Mouse (Mus musculus) hindbrain, embryonic 15.5 days (tissue): ENCODE results near the gene Aff4. TPM values are rescaled to one million over a fixed set of nuclear protein-coding genes. Genes with fewer than 3 reads are reported as not detected.
"Not testable (repeated sequence)": the region's sequence is repeated elsewhere in the genome, so short reads cannot be mapped to it uniquely, and the experiment has no call there.

Experiments
- ATAC-seq: fragments of 200-750 bp; cut with Nextera tagmentation; 2 replicates; pipeline ENCODE4 v1.8.0; 2017; ENCODE audit warnings: low read depth, moderate number of reproducible peaks, moderate TSS enrichment; ENCODE audit not compliant: low FRiP score
- H3K27ac ChIP-seq: fragments of 300-500 bp; sonication (generic); replicated peaks from 2 replicates; pipeline ENCODE4 v1.5.1; 2015; ENCODE audit warnings: mild to moderate bottlenecking, inconsistent platforms
- H3K27me3 ChIP-seq: fragments of 300-500 bp; sonication (generic); 2 replicates; pipeline ENCODE4 v1.6.1; 2015; ENCODE audit warnings: control low read depth, inconsistent platforms
- H3K36me3 ChIP-seq: fragments of 300-500 bp; sonication (generic); 2 replicates; pipeline ENCODE4 v1.6.1; 2015; ENCODE audit warnings: control low read depth, inconsistent platforms
- H3K4me1 ChIP-seq: fragments of 300-500 bp; sonication (generic); replicated peaks from 2 replicates; pipeline ENCODE4 v1.6.1; 2015; ENCODE audit warnings: control low read depth, inconsistent platforms
- H3K4me2 ChIP-seq: fragments of 300-500 bp; sonication (generic); 2 replicates; pipeline ENCODE4 v1.6.1; 2015; ENCODE audit warnings: moderate library complexity, mild to moderate bottlenecking, inconsistent platforms
- H3K4me3 ChIP-seq: fragments of 300-500 bp; sonication (generic); 2 replicates; pipeline ENCODE4 v1.5.1; 2015; ENCODE audit warnings: mild to moderate bottlenecking, inconsistent platforms
- H3K9ac ChIP-seq: fragments of 300-500 bp; sonication (generic); 2 replicates; pipeline ENCODE4 v1.6.1; 2015; ENCODE audit warnings: inconsistent platforms
- H3K9me3 ChIP-seq: fragments of 300-500 bp; sonication (generic); 2 replicates; pipeline ENCODE4 v1.6.1; 2016; ENCODE audit warnings: control low read depth, inconsistent platforms
- WGBS: fragments of 180-500 bp; shearing (Covaris S2); methylation state at CpG from one replicate; pipeline ENCODE4 v1.1.7; 2015; 5-methylcytosine and 5-hydroxymethylcytosine counted together
- polyA plus RNA-seq: library from polyadenylated mRNA; unstranded; fragments of >200 nt; fragmentation: Nextera tagmentation; extraction: Ambion mirVana; gene quantifications from 2 replicates; pipeline ENCODE4 v1.2.1, GENCODE M21; 2015

Gene Aff4
- polyA plus RNA-seq, 1 experiment from 2014 or later, result 43.9 TPM

DNA sequence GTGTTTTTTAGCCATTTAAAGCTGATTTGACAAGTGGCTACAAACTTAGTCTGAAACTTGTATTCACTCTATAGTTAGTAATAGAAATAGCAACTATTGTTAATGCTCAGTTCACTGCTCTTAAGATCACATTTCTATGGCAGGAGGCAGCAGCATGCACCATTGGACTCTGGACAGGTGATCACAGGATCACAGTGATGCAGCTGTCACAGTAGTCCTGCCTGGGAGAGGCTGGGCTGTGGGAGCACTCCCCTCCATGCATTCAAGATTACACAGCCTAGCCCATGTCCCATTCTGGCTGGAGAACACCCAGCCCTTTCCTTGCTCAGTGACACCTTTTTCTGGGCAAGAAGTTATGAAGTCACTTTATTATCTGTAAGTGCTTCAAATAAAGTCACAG is 67.4 kb downstream of the Aff4 start:
- no peaks in the 10 kb centered on the region for H3K9me3 ChIP-seq
- no peak overlapping the region for H3K4me3 ChIP-seq
- no peak for ATAC-seq
- H3K4me2 ChIP-seq, result no peak overlapping the region
- H3K27me3 ChIP-seq, result no peaks in the 10 kb centered on the region
- no peak overlapping the region for H3K27ac ChIP-seq
- peaks cover 71% of the 10 kb centered on the region for H3K36me3 ChIP-seq
- no peaks in the 10 kb centered on the region for H3K4me1 ChIP-seq
- no peak overlapping the region for H3K9ac ChIP-seq

DNA sequence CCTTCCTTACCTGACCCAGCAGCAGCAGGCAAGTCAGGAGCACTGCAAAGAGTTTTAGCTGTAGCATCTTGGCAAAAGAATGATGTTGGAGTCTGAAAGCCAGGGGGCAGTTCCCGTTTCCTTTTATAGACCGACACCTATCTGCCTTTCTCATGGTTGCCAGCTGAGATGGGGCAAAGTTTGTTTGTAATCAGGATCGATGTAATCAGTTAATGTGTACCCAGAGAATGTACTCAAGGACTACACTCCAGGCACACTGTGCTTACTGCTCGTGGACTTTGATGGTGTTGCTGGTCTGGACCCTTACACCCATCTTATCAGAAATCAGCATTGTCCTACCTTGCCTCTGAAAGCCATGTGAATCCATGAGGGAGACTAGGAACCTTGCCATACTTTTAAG is 72.4 kb downstream of the Aff4 start, which contains the start of gene Leap2:
Gene Leap2 (minus strand): TSS at position 135 of the 400 bp plus-strand sequence.
- H3K27ac ChIP-seq, result no peak within 1 kb of the TSS
- H3K27me3 ChIP-seq, result no peaks in the 10 kb centered on the region
- ATAC-seq, result no peak
- H3K36me3 ChIP-seq, result peaks cover 28% of the 10 kb centered on the region
- H3K4me2 ChIP-seq, result no peak within 1 kb of the TSS
- no peaks in the 10 kb centered on the region for H3K9me3 ChIP-seq
- H3K4me3 ChIP-seq, result no peak within 1 kb of the TSS
- no peaks in the 10 kb centered on the region for H3K4me1 ChIP-seq
- 95% methylated on average over 4 of the region's 4 CpGs for WGBS
- H3K9ac ChIP-seq, result no peak within 1 kb of the TSS

DNA sequence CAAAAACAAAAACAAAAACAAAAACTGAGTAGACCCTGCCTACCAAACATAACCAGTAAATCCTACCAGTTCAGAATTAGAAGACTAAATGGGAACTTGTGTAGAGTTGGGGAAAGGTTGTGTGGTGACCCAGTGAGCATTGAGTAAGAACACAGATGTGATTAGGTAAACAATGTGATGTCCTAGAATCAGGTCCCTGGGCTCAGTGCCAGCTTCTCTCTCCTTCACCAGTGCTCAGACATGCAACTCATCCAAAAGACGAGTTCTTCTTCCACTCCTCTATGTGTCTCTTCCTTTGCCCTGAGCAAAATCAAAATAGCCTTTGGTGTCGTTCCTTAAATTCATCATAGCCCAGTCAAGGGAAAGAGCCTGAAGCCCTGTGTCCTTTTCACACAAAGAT is 74.2 kb downstream of the Aff4 start:
- no peak overlapping the region for H3K9ac ChIP-seq
- no peaks in the 10 kb centered on the region for H3K9me3 ChIP-seq
- no peak overlapping the region for H3K27ac ChIP-seq
- WGBS, result 74% methylated on average over 2 of the region's 2 CpGs
- no peak overlapping the region for H3K4me2 ChIP-seq
- H3K4me3 ChIP-seq, result no peak overlapping the region
- H3K36me3 ChIP-seq, result peaks cover 22% of the 10 kb centered on the region
- H3K27me3 ChIP-seq, result no peaks in the 10 kb centered on the region
- ATAC-seq, result no peak
- H3K4me1 ChIP-seq, result peaks cover 9% of the 10 kb centered on the region

DNA sequence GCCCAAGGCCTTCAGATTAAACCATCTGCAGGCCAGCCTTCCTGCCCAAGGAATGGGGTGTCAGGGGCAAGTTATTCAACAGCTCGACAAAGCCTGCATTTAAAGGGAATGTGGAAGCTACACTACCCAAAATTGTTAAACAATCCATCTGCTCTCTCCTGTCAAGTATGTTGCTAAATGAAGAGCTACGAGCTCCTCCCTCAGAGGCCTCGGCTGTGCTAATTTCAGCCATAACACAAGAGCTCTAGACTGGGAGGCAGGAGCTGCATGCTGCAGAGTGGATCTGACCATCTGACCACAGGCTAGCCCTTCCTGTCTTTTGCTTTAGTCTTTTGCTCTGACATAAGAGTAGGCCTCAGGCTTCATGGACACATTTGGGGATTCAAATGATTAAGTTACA is 74.6 kb downstream of the Aff4 start:
- Histone ChIP-seq H3K4me3 (no peak overlapping the region), H3K4me1 (peaks cover 12% of the 10 kb centered on the region), H3K9ac (no peak overlapping the region), H3K27ac (no peak overlapping the region), H3K9me3 (no peaks in the 10 kb centered on the region), H3K4me2 (no peak overlapping the region), H3K27me3 (no peaks in the 10 kb centered on the region), H3K36me3 (peaks cover 18% of the 10 kb centered on the region)
- WGBS, result 72% methylated on average over 3 of the region's 3 CpGs
- ATAC-seq, result no peak

DNA sequence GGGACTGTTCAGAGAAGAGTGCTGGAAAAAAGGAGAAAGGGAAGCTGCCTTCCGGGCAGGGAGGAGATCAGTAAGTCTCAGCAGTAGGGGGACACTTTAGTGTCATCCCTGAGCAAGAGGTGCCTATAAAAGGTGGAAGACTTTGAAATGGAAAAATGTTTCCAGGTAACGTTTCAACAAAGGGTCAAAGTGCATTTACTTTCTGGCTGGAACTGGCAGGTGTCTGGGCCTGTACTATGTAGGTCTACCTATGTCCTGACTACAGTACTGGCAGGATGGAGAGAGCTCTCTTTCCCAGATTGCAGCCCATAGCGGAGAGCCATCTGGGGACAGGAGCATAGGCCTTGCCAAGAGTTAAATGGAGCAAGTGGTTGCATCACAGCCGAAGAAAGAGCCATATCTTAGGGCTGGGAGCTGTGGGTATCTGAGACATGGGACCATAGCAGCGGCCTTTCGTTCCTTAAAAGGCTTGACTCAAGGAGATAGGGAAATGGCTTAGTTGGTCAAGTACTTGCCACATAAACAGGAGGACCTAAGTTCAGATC is 75.2 kb downstream of the Aff4 start:
- Histone ChIP-seq H3K4me2 (no peak overlapping the region), H3K9ac (no peak overlapping the region), H3K4me1 (peaks cover 12% of the 10 kb centered on the region), H3K4me3 (no peak overlapping the region), H3K36me3 (peaks cover 15% of the 10 kb centered on the region), H3K9me3 (no peaks in the 10 kb centered on the region), H3K27ac (no peak overlapping the region), H3K27me3 (no peaks in the 10 kb centered on the region)
- 88% methylated on average over 6 of the region's 6 CpGs for WGBS
- no peak for ATAC-seq

DNA sequence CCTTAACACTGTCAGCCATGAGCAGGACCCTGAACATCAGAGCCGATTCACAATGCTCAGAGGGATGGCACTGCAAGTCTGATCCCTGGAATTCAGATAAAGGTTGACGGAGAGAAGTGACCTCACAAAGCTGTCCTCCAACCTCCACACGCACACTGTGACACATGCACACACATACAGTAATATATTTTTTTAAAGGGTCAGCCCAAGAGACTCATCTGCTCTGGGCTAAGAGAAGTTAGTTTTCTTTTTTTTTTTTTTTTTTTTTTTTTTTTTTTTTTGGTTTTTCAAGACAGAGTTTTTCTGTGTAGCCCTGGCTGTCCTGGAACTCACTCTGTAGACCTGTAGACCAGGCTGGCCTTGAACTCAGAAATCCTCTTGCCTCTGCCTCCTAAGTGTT is 76.3 kb downstream of the Aff4 start:
- WGBS, result 93% methylated on average over 3 of the region's 3 CpGs
- H3K9ac ChIP-seq, H3K9me3 ChIP-seq, H3K27me3 ChIP-seq, H3K27ac ChIP-seq, H3K4me2 ChIP-seq, H3K4me3 ChIP-seq, ATAC-seq: not testable (repeated sequence)
- peaks cover 17% of the 10 kb centered on the region for H3K4me1 ChIP-seq
- H3K36me3 ChIP-seq, result peaks cover 11% of the 10 kb centered on the region

DNA sequence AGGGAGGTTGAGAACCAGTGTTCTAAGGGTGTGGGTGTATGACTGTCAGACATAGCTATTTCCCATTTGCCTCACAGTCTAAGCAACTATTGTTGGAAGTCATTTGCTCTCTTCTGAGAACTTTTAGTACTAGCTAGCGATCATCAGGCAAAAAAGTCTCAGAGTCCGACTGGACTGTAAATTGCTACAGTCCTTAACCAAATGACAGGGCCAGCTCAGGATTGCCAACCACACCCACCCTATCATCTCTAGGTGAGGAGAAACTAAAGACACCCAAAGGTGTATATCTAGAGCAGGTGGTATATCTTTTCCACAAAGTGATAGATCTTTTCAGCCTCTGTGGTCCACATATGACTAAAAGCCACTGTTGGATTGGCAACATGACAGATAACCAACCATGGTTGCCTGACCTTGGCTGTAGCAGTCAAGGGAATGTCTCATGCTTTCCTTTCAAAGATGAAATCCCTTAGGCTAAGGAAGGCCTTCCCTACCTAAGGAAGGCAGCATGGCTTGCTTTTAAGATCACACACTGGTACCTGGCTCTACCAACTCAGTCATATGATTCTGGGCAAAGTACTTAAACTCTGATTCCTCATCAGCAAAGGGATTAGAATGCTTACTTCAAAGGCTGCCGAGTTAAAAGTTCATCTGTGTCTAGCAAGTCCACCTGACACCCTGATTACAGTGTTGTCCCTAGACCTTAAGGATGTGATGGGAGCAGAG is 77.5 kb downstream of the Aff4 start:
- H3K9me3 ChIP-seq, result no peaks in the 10 kb centered on the region
- H3K4me1 ChIP-seq, result peaks cover 17% of the 10 kb centered on the region
- no peak for ATAC-seq
- no peak overlapping the region for H3K4me3 ChIP-seq
- H3K27me3 ChIP-seq, result no peaks in the 10 kb centered on the region
- no peak overlapping the region for H3K27ac ChIP-seq
- H3K36me3 ChIP-seq, result peaks cover 11% of the 10 kb centered on the region
- H3K4me2 ChIP-seq, result no peak overlapping the region
- H3K9ac ChIP-seq, result no peak overlapping the region
- 94% methylated on average over 3 of the region's 3 CpGs for WGBS

DNA sequence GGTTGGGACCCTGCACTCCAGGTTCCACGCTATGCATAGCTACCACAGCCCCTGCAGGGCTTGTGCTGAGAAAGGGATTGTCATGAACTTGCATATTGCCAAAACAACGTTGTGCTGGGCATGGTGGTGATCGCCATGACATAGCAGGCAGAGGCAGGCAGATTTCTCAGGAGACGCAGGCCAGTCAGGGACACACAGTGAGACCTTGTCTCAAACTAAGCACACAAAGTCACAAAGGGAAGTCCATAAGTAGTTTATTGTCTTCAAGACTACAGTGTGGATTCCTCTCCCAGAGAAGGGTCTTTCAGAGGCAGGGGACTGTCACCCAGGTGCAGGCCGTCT is 78.1 kb downstream of the Aff4 start:
- 94% methylated on average over 5 of the region's 5 CpGs for WGBS
- H3K36me3 ChIP-seq, result peaks cover 11% of the 10 kb centered on the region
- H3K4me2 ChIP-seq, result no peak overlapping the region
- no peak overlapping the region for H3K4me3 ChIP-seq
- ATAC-seq, result no peak
- H3K9ac ChIP-seq, result no peak overlapping the region
- no peak overlapping the region for H3K27ac ChIP-seq
- H3K9me3 ChIP-seq, result no peaks in the 10 kb centered on the region
- peaks cover 17% of the 10 kb centered on the region for H3K4me1 ChIP-seq
- no peaks in the 10 kb centered on the region for H3K27me3 ChIP-seq

DNA sequence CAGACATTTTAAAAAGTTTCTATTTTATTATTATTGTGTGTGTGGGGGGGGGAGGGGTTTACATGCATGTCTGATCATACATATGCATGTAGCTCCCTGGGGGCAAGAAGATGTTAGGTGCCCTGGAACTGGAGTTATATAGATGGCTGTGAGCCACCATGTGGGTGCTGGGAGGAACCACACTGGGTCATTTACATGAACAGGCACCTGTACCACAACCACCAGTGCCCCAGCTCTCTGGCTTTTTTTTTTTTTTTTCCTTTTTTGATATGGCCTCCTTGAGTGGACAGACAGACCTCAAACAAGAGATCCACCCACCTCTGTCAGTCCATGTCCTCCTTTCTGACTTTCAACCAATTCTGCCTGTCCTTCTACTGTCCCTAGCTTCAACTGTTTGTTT is 78.5 kb downstream of the Aff4 start:
- no peak overlapping the region for H3K9ac ChIP-seq

DNA sequence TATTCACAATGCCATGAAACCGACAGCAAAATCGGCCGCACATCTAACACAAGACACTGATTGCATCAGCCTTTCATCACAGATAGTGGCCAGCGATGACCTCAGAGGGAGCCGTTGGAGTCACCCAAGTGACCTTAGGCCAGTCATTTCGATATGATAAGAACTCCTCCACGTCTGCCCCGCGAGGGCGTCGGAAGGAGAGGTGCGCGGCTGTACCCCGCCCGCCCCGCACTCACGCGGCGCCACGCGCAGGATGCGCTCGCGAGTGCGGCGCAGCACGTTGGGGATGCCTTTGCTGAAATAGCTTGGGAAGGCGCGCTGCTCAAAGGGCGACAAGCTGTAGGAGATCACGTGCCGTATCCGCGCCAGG is 79.7 kb downstream of the Aff4 start:
- Histone ChIP-seq H3K4me1 (peaks cover 17% of the 10 kb centered on the region), H3K9me3 (no peaks in the 10 kb centered on the region), H3K4me2 (peak overlapping the region; percentile 75), H3K27me3 (no peaks in the 10 kb centered on the region), H3K9ac (peak overlapping the region; percentile 74), H3K27ac (peak overlapping the region; percentile 86), H3K36me3 (peaks cover 11% of the 10 kb centered on the region), H3K4me3 (peak overlapping the region; percentile 83)
- WGBS, result under 1% methylated on average over 34 of the region's 34 CpGs
- peak; percentile 70 for ATAC-seq

More for the DNA sequence above, 78.5 kb downstream of the Aff4 start:
- H3K27me3 ChIP-seq, result no peaks in the 10 kb centered on the region
- H3K4me2 ChIP-seq, result peak overlapping the region; percentile 75
- peaks cover 17% of the 10 kb centered on the region for H3K4me1 ChIP-seq
- no peak for ATAC-seq
- peaks cover 11% of the 10 kb centered on the region for H3K36me3 ChIP-seq
- H3K27ac ChIP-seq, result no peak overlapping the region
- H3K9me3 ChIP-seq, result no peaks in the 10 kb centered on the region
- peak overlapping the region; percentile 83; the same call in 1 of the 2 replicates for H3K4me3 ChIP-seq

DNA sequence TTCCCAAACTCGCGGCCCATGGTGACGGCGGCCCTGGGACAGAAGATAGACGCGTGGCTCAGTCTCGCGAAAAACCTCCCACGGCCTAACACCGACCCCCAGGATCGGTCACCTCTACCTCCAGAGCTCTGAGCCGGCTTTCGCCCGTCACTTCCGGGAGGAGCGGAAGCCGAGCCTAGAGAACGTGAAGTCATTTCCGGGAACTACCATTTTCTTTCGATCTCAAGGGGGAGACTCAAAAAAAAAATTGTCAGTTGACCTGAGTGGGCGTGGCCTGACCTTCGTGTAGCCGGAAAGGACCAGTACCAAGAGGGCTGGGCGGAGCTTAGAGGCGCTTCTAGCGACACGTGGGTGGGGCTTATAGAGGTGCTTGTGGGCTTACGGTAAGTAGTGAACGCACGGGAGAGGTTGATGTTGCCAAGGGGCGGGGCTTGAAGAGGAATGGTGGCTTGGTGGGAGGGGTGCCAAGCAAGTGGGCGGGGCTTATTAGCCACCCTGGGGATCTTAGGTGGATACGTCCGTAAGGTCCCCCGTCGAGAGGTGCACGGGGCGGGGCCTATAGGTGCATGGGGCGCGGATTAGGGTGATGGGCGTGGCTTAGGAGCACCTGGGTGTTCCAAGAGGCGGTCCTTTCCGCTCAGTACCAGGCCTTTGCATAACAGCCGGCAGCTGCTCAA is 80.2 kb downstream of the Aff4 start, which contains the start of the genes Uqcrq and Gdf9:
Gene Uqcrq (minus strand): TSS at position 162 of the 677 bp plus-strand sequence.
Gene Gdf9 (plus strand): TSS at position 354 of the 677 bp plus-strand sequence.
- peak within 1 kb of the TSS; percentile 83 for H3K4me3 ChIP-seq
- ATAC-seq, result peak; percentile 98
- peaks cover 17% of the 10 kb centered on the region for H3K4me1 ChIP-seq
- peaks cover 11% of the 10 kb centered on the region for H3K36me3 ChIP-seq
- H3K9me3 ChIP-seq, result no peaks in the 10 kb centered on the region
- no peaks in the 10 kb centered on the region for H3K27me3 ChIP-seq
- under 1% methylated on average over 44 of the region's 44 CpGs for WGBS
- peak within 1 kb of the TSS; percentile 86 for H3K27ac ChIP-seq
- peak within 1 kb of the TSS; percentile 75 for H3K4me2 ChIP-seq
- H3K9ac ChIP-seq, result peak within 1 kb of the TSS; percentile 74

DNA sequence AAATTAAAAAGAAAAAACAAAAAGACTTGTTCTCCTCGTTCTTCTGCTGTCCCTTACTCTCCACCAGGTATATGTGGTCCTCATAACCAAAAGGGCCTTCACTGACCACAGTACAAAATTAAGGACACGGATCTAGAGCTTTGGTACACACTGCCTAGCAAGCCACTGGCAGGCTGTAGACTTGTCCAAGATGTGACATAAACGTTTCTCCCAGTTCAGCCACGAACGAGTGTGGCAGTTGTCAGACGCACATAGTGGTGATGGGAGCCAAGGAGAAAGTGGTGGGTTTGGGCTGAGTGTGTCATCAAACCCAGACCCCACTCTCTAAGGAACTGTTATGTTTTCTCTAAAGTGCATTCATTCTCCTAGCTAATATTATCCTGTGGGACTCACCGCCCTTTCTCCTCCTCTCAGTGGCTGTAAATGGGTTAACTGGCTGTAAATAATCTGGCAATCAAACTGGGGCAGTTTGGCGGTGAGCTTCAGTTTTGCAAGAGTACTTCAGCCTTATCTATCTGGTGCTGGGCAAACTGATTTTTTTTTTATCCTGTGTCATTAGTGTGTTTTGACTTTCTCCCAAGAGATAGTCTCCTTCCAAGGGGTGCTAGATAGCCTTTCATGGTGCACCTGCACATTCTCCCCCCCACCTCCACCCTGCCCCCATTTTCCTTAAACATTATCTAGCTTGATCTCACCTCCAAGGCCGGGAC is 80.9 kb downstream of the Aff4 start:
- peak; percentile 53 for ATAC-seq
- Histone ChIP-seq H3K4me2 (peak overlapping the region; percentile 60), H3K36me3 (peaks cover 11% of the 10 kb centered on the region), H3K9ac (peak overlapping the region; percentile 41), H3K4me1 (peaks cover 17% of the 10 kb centered on the region), H3K27ac (peak overlapping the region; percentile 80), H3K9me3 (no peaks in the 10 kb centered on the region), H3K27me3 (no peaks in the 10 kb centered on the region), H3K4me3 (peak overlapping the region; percentile 83)
- WGBS, result 16% methylated on average over 9 of the region's 9 CpGs
